23 mouse cellular contexts compared by ENCODE assay signal in genomic region chr12:91085967-91086366, GRCm38 (mm10).
DNase-seq lines count a peak whose midpoint lies in the region; ATAC-seq and TF ChIP-seq lines count a peak whose summit lies in the region.
"Had no signal": no experiment of that assay in that cellular context is flagged by ENCODE, and none has a peak within 500 bp of the region (broad histone marks: within the 10 kb centered on the region; RNA-seq: fewer than 3 reads in every experiment).

No protein-coding gene starts in this region.

- 0 out of 2 replicates have a peak, but pooled peaks have one; percentile 3 for ATAC-seq in megakaryocyte, adult 5-6 weeks (ENCODE audit: poor library complexity, severe bottlenecking)
- ATAC-seq: midbrain, embryonic 13.5 days had no signal

- H3K36me3 ChIP-seq in kidney, adult 2 months (ENCODE audit: control insufficient read depth, insufficient read depth, low read length), result no peaks in the 10 kb centered on the region
- H3K36me3 ChIP-seq: forebrain, embryonic 12.5 days; heart, embryonic 10.5 days; hindbrain, embryonic 12.5 days; limb, embryonic 13.5 days; liver, embryonic 13.5 days; lung, embryonic 15.5 days; midbrain, embryonic 13.5 days; neural tube, embryonic 13.5 days had no signal

- no peak overlapping the region for H3K4me3 ChIP-seq in kidney, adult 2 months (ENCODE audit: insufficient read depth, low read depth, low read length)
- H3K4me3 ChIP-seq: forebrain, embryonic 12.5 days; heart, embryonic 10.5 days; hindbrain, embryonic 12.5 days; limb, embryonic 13.5 days; liver, embryonic 13.5 days; lung, embryonic 15.5 days; midbrain, embryonic 13.5 days; neural tube, embryonic 13.5 days had no signal

- intact Hi-C loops in gastrocnemius, postnatal 36 days (cut with DNase I), result no loop called here
- intact Hi-C loops in left cerebral cortex, postnatal 14 days (cut with DNase I), result loop anchor here (10.0 kb wide), 1 partner anchor 351 kb away; the partner anchor contains the start of gene Dio2
- intact Hi-C loops in left cerebral cortex, postnatal 4 days (cut with DNase I), result no loop called here

- peak; percentile 6 for DNase-seq in gastrocnemius, postnatal 25 days
- no peak for DNase-seq in gastrocnemius, postnatal 36 days
- peak; percentile 4 to 20 for DNase-seq in left cerebral cortex, postnatal 14 days (ENCODE audit: low spot score in 2 of 2)
- no peak for DNase-seq in left cerebral cortex, postnatal 4 days
- peak; percentile 2 for DNase-seq in adrenal gland, postnatal 25 days
- DNase-seq in urinary bladder, postnatal 4 days (ENCODE audit: low spot score in 2 of 2), result no peak
- no peak for DNase-seq in kidney, adult 2 months
- DNase-seq: B cell, adult 2 months; cerebellum, adult 9-11 months; kidney, adult 8-10 months; kidney, postnatal 25 days; liver, embryonic 13.5 days; right cerebral cortex, postnatal 4 days had no signal

- TF ChIP-seq CTCF in kidney, adult 2 months (conservative IDR thresholded peaks at IDR 0.05; ENCODE audit: insufficient read depth, insufficient read length, low read depth, low read length), result no peak

- no peak overlapping the region for H3K27ac ChIP-seq in kidney, adult 2 months (ENCODE audit: insufficient read depth, low read depth, low read length)
- H3K27ac ChIP-seq: forebrain, embryonic 12.5 days; heart, embryonic 10.5 days; hindbrain, embryonic 12.5 days; limb, embryonic 13.5 days; liver, embryonic 13.5 days; lung, embryonic 15.5 days; macrophage; midbrain, embryonic 13.5 days; neural tube, embryonic 13.5 days; stomach, postnatal 0 days had no signal

- 88% methylated on average over 9 of the region's 9 CpGs for WGBS in kidney, adult 2 months

- H3K27me3 ChIP-seq in kidney, adult 2 months (replicated peaks; ENCODE audit: control insufficient read depth, insufficient read depth, low read length), result no peaks in the 10 kb centered on the region
- H3K27me3 ChIP-seq: forebrain, embryonic 12.5 days; hindbrain, embryonic 12.5 days; limb, embryonic 13.5 days; liver, embryonic 13.5 days; lung, embryonic 15.5 days; midbrain, embryonic 13.5 days; neural tube, embryonic 13.5 days had no signal

- TF ChIP-seq POLR2A in kidney, adult 2 months (IDR thresholded peaks at IDR 0.05; ENCODE audit: low read depth, low read length), result no peak

- no peaks in the 10 kb centered on the region for H3K4me1 ChIP-seq in kidney, adult 2 months (ENCODE audit: control insufficient read depth, insufficient read depth, low read length)
- H3K4me1 ChIP-seq: forebrain, embryonic 12.5 days; heart, embryonic 10.5 days; hindbrain, embryonic 12.5 days; limb, embryonic 13.5 days; liver, embryonic 13.5 days; lung, embryonic 15.5 days; midbrain, embryonic 13.5 days; neural tube, embryonic 13.5 days had no signal

Comparison
In these comparisons a context has a peak if more than half of its experiments do, and no peak if none do; other contexts are left out.
1. DNase-seq: peak in gastrocnemius, postnatal 25 days (single experiment), left cerebral cortex, postnatal 14 days (2 of 2) and adrenal gland, postnatal 25 days (single experiment); none in gastrocnemius, postnatal 36 days (0 of 2), left cerebral cortex, postnatal 4 days (single experiment), urinary bladder, postnatal 4 days (0 of 2) and kidney, adult 2 months (single experiment).